Mouse (Mus musculus): ENCODE results near the gene Dnajb4.

- TF ChIP-seq CTCF (IDR thresholded peaks at IDR 0.05; ENCODE audit: insufficient read depth, low read length) = no peak
- no peak for TF ChIP-seq POLR2A (IDR thresholded peaks at IDR 0.05; ENCODE audit: borderline replicate concordance, extremely low read depth, low read depth, low read length)
Measured at GRCm38 (mm10) chr3:152201181-152201580, 8.9 kb downstream of the Dnajb4 start.
